Mouse (Mus musculus): ENCODE measurements around the gene Nr2c2ap. TPM values are rescaled to one million over a fixed set of nuclear protein-coding genes. Genes with fewer than 3 reads are reported as not detected.

The Nr2c2ap gene
- total RNA-seq, 1 experiment from 2014 or later: 21.3 TPM

DNA sequence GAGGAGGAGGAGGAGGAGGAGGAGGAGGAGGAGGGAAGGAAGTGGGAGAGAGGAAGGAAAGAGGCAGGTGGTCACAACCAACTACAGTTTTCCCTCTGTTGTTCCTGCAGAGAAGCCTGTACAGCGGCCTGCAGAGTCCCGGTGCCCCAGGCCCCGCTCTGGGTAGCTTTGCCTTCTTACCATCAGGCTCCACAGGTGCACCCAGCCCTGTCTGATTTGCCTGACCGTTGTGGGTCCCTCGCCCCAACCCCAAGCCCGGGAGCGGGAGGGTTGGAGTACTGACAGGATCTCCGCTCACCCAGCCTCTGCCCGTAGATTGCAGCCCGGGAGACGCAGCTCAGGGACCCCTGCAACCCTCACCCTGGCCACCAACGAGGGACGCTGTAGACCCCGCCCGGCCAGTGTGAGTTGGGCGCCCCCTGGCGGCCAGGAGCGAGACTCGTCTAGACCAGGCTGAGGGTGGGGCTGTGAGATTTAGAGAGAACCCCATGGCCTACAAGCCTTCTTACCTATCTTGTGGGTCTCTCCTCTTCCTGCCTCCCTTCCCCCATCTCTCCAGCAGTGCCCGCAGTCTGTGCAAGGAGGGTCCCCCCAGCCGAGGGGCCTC is 35.5 kb downstream of the Nr2c2ap start:
- peak; percentile 74 for DNase-seq

DNA sequence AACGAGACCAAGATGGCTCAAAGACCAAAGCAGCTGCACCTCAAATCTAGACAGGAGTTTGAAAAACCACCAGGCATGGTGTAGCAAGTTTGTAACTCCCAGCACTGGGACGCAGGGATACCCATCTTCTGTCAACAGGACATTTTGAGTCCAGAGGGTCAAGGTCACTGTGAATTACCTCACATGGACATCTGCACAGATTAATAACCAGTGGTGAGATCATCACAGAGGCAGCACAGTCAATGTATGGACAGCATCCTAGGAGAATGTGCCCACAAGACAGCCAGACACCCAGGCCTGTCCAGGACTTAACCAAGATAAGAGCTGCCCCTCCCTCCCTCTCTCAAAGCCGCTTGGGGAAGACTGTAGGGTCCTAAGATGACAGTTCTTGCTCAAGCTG is 39.0 kb downstream of the Nr2c2ap start:
- no peak for DNase-seq

DNA sequence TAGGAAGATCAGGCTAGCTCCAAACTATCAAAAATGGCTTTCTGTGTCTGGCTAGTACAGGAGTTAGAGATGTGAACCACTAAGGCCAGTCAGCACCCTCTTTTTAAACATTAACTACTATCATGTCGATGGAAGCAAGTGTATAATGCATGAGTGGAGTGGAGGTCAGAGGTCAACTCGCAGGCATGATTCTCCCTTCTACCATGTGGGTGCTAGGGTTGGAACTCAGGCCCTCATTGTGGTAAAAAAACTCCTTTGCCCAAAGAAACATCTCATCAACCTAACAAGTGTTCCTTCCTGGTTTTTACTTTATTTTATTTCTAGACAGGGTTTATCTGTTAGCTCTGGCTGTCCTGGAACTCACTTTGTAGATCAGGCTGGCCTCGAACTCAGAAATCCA is 39.6 kb downstream of the Nr2c2ap start:
- DNase-seq: no peak

DNA sequence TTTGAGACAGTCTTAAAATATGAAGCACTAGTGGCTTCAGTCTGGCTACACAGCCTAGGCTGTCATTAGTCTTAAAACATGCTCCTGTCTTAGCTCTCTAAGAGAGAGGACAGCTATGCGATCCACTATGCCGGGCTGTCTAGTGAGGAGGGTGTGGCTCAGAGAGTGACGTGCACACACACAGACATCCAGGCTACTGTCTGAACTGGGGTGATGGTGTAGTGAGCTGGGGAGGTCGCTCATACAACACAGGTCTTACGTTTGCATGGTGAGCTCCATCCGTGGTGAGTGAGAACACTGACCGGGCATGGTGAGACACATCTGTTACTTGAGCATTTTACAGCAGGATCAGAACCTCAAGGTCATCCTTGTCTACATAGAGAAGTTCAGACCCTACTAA is 40.1 kb downstream of the Nr2c2ap start:
- DNase-seq: no peak

DNA sequence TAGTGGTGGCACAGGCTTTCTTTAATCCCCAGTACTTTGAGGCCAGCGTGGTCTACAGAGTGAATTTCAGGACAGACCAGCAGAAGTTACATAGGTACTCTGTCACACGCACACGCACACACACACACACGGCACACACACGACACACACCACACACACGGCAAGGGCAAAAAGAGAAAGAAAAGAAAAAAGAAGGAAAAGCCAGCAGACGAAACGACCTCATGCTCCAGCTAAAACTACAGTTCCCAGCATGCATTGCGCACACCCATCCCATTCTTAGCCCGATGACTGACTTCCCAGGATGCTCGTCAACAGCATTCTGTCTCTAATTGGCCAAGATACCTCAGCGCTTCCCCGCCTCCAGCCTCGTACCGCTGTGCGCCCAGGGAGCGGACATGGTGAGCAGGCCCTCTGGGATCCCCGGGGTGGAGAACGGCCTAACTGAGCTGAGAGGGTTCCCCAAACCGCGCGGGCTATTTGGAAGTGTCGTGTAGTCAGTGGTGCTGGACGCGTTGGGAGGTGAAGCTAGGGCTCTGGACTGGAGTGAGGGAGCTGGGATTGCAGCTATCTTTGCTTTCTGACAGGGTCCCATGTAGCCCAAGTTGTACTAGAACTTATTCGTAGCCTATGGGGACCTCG is 41.0 kb downstream of the Nr2c2ap start, which contains the start of gene Tmem161a:
TSS of gene Tmem161a (plus strand) at position 314 of the 639 bp plus-strand sequence.
- DNase-seq: peak; percentile 88

DNA sequence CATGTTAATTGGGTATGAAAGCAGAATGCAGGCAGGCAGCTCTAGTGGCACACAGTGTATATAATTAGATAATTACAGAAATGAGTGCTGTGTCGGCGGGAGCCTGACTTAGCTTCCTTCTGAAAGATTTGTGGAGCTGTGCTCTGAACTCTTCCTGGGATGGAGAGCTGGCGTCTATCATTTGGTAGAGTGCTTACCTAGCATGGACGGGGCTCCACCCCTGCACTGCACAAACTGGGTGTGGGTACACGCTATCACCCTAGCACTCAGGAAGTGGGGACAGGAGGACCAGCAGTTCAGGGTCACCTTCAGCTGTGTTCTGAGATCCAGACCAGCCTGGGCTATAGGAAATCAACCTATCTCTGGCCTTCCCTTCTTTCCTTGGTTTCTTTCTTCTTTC is 42.2 kb downstream of the Nr2c2ap start:
- DNase-seq: no peak

DNA sequence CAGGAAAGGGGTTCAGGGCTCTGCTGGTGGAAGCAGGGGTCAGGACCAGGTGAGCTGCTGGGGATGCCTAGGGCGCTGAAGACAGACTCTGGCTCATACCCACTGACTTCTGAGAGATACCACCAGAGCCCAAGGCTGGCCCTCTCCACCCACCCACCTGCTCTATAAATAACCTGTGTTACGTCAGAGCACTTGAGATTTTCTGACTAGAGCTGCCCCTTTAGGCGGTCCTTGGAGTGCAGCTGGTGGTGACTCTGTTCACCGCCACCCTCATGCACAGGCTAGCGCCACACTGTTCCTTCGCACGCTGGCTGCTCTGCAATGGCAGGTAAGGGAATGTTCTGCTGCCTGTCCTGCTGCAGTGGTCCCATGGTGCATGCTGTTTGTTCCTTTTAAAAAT is 42.9 kb downstream of the Nr2c2ap start:
- no peak for DNase-seq

DNA sequence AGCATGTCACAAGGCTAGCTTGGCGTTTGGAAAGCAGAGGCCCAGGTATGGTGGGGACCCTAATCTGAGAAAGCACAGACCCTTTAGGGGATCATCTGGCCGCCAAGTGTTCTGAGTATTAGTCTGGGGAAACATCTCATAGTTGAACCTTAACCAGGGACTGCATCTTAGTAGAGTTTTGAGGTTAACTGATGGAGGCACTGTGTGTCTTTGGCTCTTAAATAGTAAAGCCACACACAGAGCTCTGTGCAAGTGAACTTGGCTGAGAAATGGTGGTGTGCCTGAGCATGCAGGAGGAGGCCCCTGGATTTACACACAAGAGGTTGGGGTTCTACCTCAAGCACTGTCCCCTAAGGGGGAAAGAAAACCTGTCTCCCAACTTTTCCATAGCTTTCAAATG is 47.1 kb downstream of the Nr2c2ap start:
- no peak for DNase-seq

DNA sequence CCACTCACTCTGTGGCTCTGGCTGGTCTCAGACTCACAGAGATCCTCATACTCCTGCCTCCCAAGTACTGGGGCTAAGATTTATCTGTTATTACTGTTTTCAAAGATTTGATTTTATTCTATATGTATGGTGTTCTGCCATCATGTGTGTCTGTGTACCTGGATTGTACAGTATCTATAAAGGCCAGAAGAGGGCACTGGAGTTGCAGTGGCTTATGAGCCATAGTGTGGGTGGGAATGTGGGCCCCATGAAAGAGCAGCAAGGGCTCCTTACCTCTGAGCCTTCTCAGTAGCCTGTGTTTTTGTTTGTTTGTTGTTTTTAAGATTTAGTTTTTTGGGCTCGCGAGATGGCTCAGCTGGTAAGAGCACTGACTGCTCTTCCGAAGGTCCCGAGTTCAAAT is 47.9 kb downstream of the Nr2c2ap start:
- DNase-seq: no peak

DNA sequence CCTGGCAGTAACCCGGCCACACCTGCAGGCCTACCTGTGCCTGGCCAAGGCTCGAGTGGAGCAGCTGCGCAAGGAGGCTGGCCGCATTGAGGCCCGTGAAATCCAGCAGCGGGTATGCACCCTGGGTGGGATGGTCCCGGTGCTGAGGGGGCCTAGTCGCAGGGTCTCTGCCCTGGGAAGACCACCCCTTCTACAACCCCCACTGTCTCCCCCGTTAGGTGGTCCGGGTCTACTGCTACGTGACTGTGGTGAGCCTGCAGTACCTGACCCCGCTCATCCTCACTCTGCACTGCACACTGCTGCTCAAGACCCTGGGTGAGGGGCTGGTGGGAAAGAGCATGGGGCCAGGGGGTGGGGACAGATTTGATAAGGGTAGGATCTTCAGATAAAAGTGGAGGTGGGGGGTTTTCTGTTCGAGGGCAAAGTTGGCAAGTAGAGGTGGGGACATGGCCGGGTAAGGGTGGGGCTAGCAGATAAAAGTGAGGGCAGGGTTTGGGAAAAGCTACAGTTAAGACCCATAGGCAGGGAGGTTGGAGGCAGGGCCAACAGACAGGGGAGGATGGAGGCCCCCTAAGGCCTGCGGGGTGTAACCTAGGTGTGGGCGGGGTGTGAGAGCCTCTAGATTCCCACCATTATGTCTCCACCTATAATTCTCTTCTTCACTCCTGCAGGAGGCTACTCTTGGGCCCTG is 50.2 kb downstream of the Nr2c2ap start:
- DNase-seq: no peak

DNA sequence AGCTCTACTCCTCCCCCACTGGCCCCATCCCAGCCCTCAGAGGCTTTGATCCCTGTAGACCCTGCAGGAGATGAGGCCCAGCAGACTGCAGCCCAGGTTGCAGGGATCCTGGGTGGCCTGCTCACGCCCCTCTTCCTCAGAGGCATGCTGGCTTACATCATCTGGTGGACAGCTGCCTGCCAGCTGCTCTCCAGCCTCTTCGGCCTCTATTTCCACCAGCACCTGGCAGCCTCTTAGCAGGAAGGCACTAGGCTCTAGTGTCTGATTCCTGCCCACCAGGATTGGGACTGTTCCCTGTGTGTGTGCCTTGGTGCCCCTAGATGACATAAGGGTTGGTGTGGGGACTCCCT is 50.7 kb downstream of the Nr2c2ap start:
- no peak for DNase-seq

DNA sequence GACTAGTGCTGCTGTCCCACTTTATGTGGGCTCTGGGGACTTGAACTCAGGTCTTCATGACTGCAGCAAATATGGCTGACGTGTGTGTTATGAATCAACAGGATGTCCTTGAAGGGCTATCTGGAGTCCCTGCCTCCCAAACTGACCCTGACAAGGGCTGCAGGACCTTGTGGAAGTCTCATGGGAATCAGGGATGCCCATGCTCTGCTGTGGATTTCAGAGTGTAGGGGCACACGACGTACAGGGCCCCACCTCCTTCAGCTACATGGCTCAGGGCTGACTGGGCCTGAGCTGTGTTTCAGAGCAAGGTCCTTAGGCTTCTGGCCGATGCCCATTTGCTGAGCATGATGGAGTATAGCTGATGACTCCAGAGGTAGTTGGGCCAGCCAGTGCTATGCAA is 52.1 kb downstream of the Nr2c2ap start:
- no peak for DNase-seq

Small RNA genes lying within 50 kb of the gene (microRNA-seq; reads per million reads assigned to microRNA genes)
- gene Mir7066: 0 reads per million in 2 experiments

Other genes starting within 250 kb of the Nr2c2ap start
- gene Cilp2, start 243.6 kb upstream of the Nr2c2ap start, total RNA-seq (2021): not detected in 2 replicates
- 0.24 TPM in 1 of 2 replicates, not detected in the other for gene Tssk6, start 229.1 kb upstream of the Nr2c2ap start, total RNA-seq (2021)
- gene Ndufa13, start 228.8 kb upstream of the Nr2c2ap start, total RNA-seq (2021): 158 TPM in 2 replicates
- 1.7 and 4.5 TPM in 2 replicates for gene Yjefn3, start 228.6 kb upstream of the Nr2c2ap start, total RNA-seq (2021)
- gene Gatad2a, start 134.9 kb upstream of the Nr2c2ap start, total RNA-seq (2021): 95.6 and 104 TPM in 2 replicates
- 66.7 and 73.9 TPM in 2 replicates for gene Mau2, start 88.6 kb upstream of the Nr2c2ap start, total RNA-seq (2021)
- gene Sugp1, start 88.5 kb upstream of the Nr2c2ap start, total RNA-seq (2021): 30.8 and 37.0 TPM in 2 replicates
- 0.43 and 1.9 TPM in 2 replicates for gene Tm6sf2, start 58.4 kb upstream of the Nr2c2ap start, total RNA-seq (2021)
- 0.12 and 0.43 TPM in 2 replicates for gene Hapln4, start 47.9 kb upstream of the Nr2c2ap start, total RNA-seq (2021)
- gene Ncan, start 10.5 kb upstream of the Nr2c2ap start, total RNA-seq (2021): 0.29 and 0.30 TPM in 2 replicates
- 14.6 and 17.6 TPM in 2 replicates for gene Rfxank, start 7.8 kb downstream of the Nr2c2ap start, total RNA-seq (2021)
- gene Borcs8, start 8.2 kb downstream of the Nr2c2ap start, total RNA-seq (2021): 70.3 and 71.8 TPM in 2 replicates
- 0.79 TPM in 1 of 2 replicates, not detected in the other for gene Mef2b, start 8.4 kb downstream of the Nr2c2ap start, total RNA-seq (2021)
- gene Tmem161a, start 41.0 kb downstream of the Nr2c2ap start, total RNA-seq (2021): 55.6 and 76.6 TPM in 2 replicates
- 57.7 and 65.6 TPM in 2 replicates for gene Slc25a42, start 81.0 kb downstream of the Nr2c2ap start, total RNA-seq (2021)
- gene Sugp2, start 102.9 kb downstream of the Nr2c2ap start, total RNA-seq (2021): 45.2 and 50.7 TPM in 2 replicates
- 11.3 and 20.8 TPM in 2 replicates for gene Armc6, start 103.1 kb downstream of the Nr2c2ap start, total RNA-seq (2021)
- 20.2 and 23.0 TPM in 2 replicates for gene Homer3, start 151.5 kb downstream of the Nr2c2ap start, total RNA-seq (2021)
- gene Ddx49, start 171.2 kb downstream of the Nr2c2ap start, total RNA-seq (2021): 50.1 and 64.7 TPM in 2 replicates
- 184 and 238 TPM in 2 replicates for gene Cope, start 171.2 kb downstream of the Nr2c2ap start, total RNA-seq (2021)
- 2.9 and 3.4 TPM in 2 replicates for gene Cers1, start 184.4 kb downstream of the Nr2c2ap start, total RNA-seq (2021)
- 2.0 TPM in 1 of 2 replicates, not detected in the other for gene Gdf1, start 198.5 kb downstream of the Nr2c2ap start, total RNA-seq (2021)
- gene Upf1, start 221.9 kb downstream of the Nr2c2ap start, total RNA-seq (2021): 71.3 and 76.9 TPM in 2 replicates
- 0.27 TPM in 1 of 2 replicates, not detected in the other for gene Comp, start 242.2 kb downstream of the Nr2c2ap start, total RNA-seq (2021)

Data from adrenal gland, postnatal 25 days (tissue).